Mouse (Mus musculus) lung, postnatal 4 days (tissue): Measurements from ENCODE around the gene Spryd4.
"Not testable (repeated sequence)": the region's sequence is repeated elsewhere in the genome, so short reads cannot be mapped to it uniquely, and the experiment has no call there.

Experiments used
- DNase-seq, 2 experiments: peaks; one replicate each; pipeline ENCODE4 v3.0.0; 2021

The Spryd4 gene

GRCm38 (mm10) chr10:128225064-128225463 lies 13.5 kb upstream of the Spryd4 start:
- no peak for DNase-seq

DNA sequence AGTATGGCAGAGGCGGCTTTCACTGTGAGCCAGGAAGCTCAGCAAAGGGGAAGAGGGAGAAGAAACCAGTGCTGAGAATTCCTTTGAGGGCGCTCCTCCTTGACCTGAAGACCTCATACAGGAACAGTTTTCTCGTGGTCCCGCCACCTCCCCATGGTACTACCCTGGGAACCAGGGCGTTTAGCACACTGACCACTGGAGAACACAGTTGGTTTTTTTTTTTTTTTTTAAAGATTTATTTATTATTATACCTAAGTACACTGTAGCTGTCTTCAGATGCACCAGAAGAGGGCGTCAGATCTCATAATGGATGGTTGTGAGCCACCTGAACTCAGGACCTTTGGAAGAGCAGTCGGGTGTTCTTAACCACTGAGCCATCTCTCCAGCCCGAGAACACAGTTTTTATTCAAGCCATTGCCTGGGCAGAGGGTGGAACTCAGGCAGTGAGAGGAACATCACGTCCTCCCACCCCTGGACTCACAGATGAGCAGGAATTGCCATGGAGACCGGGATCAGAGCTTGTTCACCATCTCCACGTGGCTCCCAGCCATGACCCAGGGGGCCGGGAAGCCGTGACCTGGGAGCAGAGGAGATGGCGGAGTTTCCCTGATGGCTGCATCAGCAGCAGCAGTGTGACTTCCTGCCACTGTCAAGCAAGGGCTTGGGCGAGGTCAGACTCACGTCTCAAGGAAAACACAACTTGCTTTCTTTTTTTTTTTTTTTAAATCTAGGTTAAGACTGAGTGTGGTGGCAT lies 10.1 kb upstream of the Spryd4 start:
- no peak for DNase-seq

DNA sequence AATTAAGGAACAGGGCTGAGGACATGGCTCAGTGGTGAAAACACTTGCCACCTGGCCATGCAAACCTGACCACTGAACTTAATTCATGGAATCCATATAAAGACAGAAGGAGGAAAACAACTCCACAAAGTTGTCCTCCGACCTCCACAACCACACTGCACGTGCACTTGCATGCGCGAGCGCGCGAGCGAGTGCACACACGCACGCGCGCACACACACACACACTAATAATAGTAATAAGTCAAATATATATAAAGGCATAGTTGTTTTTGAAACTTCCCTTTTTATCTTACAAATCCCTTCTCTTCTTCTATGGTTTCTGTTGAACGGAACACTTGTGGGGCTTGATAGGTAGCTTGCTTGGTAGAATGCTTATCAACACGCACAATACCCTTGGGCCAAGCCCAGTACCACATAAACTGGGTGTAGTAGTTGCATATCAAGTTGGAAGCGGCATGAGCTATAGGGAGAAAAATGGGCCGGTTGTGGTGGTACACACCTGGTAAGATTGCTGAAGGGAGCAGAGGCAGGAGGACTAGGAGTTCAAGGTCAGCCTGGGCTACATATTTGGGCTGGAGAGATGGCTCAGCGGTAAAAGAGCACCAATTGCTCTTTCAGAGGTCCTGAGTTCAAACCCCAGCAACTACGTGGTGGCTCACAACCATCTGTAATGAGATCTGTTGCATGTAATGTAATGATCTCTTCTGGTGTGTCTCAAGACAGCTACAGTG lies 6.9 kb upstream of the Spryd4 start:
- no peak for DNase-seq

DNA sequence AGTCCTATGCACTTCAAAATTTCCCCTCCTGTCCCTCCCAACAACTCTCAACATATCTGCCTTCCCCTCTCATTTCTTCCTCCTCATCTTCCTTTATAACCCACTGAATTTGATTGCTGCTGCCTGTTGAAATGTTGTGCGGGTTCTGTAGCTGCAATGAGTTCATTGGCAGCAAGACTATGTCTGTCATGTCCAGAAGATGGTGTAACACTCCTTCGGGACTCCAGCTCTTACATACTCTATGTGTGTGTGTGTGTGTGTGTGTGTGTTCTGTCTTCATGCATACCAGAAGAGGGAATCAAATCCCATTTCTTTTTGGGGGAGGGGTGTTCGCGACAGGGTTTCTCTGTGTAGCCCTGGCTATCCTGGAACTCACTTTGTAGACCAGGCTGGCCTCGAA lies 3.4 kb upstream of the Spryd4 start:
- no peak for DNase-seq

- DNase-seq, result not testable (repeated sequence)
These were observed 2.5 kb upstream of the Spryd4 start for GRCm38 (mm10) chr10:128214112-128214511.

- peak; percentile 54 to 76 for DNase-seq
These were observed 1.3 kb upstream of the Spryd4 start for GRCm38 (mm10) chr10:128212871-128213323.

DNA sequence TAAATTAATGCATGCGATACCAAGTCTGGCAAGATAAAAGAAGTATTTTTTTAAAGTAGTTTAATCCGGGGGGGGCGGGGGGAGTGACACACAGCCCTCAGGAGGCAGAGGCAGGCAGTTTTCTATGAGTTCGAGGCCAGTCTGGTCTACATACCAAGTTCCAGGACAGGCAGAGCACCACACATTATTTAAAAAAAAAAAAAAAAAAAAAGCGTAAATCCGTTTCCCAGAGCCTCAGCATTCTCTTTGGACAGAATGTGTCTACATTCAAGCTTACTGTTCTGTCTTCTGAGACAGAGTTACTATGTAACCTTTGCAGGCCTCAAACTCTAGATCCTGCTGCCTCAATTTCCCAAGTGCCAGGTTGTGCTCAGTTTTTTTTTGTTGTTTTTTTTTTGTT lies 541 bp upstream of the Spryd4 start:
- no peak for DNase-seq

GRCm38 (mm10) chr10:128210954-128211353 lies 653 bp downstream of the Spryd4 start:
- peak in 1 of 2 experiments; percentile 22 for DNase-seq

GRCm38 (mm10) chr10:128210131-128210530 lies 1.5 kb downstream of the Spryd4 start:
- DNase-seq, result no peak

DNA sequence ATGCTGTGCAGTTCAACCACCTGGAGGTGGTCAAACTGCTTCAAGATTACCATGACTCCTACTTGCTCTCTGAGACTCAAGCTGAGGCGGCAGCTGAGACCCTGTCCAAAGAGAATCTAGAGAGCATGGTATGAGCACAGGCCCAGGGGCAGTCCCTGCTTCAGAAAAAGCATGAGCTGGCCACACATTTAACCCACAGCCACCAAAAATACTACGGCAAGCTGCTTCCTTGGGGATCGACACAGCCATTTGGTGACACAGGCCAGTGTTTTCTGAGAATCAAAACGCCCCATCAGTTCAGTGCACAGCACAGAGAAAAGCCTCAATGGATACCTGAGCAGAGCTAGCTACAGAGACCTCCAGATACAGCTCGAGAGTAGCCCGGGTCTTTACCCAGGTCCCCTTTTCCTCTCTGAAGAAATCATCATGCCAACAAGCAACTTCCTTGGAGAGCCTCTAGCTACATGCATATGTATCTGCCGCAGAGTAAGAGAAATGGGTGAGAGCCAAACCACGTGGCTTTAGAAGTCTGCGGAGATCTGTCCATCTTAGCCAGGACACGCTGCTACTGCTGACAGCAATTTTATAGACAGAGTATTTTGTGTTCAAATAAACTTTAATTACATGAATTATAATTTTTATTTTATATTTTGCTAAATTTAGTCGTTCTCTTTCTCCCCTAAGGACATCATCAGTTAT lies 2.1 kb downstream of the Spryd4 start:
- no peak for DNase-seq

GRCm38 (mm10) chr10:128208326-128208725 lies 3.3 kb downstream of the Spryd4 start:
- DNase-seq, result no peak

DNA sequence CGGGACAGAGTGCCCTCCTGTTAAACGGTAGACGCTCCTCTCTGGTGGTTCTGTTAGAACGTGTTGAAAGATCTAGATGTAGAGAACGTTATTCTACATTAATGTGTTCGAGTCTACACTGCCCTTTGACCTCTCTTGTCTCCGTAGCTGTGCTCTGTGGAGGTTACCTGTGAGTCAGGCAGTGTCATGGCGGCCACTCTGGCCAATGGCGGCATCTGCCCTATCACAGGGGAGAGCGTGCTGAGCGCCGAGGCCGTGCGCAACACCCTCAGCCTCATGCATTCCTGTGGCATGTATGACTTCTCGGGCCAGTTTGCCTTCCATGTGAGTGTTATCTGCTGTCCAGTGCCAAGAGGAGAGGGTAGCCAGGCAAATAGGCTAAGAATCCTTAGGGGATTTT lies 6.7 kb downstream of the Spryd4 start:
- DNase-seq, result no peak

GRCm38 (mm10) chr10:128201856-128202255 lies 9.8 kb downstream of the Spryd4 start:
- DNase-seq, result no peak

GRCm38 (mm10) chr10:128194551-128195461 lies 16.8 kb downstream of the Spryd4 start:
- no peak for DNase-seq

- peak; percentile 96 to 97 for DNase-seq
These were observed 17.5 kb downstream of the Spryd4 start, which contains the start of gene Gls2 for GRCm38 (mm10) chr10:128194024-128194550. TSS of gene Gls2 (plus strand) at chr10:128194457.

GRCm38 (mm10) chr10:128193113-128193512 lies 18.5 kb downstream of the Spryd4 start:
- no peak for DNase-seq

DNA sequence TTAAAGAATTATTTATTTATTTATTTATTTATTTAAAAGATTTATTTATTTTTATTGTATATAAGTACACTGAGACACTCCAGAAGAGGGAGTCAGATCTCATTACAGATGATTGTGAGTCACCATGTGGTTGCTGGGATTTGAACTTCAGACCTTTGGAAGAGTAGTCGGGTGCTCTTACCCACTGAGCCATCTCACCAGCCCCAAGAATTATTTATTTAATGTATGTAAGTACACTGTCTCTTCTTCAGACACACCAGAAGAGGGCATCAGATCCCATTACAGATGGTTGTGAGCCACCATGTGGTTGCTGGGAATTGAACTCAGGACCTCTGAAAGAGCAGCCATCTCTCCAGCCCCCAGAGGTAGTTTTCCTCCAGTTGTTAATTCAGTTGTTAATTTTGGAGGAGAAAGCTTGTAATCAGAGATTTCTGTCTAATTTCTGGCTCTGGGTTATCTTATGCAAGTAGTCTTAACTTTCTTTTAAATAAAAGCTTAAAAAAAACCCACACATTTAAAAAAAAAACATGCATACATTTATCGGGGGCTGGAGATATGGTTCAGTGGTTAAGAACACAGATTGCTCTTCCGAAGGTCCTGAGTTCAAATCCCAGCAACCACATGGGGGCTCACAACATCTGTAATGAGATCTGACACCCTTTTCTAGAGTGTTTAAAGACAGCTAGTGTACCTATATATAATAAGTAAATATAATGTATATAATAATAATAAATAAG lies 19.4 kb downstream of the Spryd4 start:
- DNase-seq, result not testable (repeated sequence)

- no peak for DNase-seq
These were observed 20.1 kb downstream of the Spryd4 start for GRCm38 (mm10) chr10:128191472-128191871.

DNA sequence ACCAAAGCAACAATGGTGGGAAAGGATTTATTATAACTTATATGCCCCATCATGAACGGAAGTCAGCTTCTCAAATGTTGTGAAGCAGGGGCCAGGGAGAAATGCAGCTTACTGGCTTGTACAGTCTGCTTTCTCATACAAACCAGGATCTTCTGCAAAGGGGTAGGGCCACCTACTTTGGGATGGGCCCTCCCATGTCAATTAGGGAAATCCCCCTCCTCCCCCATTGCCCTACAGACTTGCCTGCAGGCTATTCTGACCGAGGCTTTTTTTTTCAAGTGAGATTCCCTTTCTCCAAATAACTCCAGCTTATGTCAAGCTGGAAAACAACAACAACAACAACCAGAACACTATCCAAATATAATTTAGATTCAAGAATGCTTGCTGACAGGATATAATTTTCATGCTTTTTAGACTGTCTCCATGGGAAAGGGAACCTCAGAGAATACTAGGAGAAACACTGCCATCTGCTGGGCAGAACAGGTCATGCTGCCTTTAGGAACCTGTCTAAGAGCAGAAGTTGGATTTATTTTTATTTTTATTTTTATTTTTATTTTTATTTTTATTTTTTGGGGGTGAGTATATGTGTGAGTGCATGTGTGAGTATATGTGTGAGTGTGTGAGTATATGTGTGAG lies 23.2 kb downstream of the Spryd4 start:
- peak; percentile 46 to 82 for DNase-seq

DNA sequence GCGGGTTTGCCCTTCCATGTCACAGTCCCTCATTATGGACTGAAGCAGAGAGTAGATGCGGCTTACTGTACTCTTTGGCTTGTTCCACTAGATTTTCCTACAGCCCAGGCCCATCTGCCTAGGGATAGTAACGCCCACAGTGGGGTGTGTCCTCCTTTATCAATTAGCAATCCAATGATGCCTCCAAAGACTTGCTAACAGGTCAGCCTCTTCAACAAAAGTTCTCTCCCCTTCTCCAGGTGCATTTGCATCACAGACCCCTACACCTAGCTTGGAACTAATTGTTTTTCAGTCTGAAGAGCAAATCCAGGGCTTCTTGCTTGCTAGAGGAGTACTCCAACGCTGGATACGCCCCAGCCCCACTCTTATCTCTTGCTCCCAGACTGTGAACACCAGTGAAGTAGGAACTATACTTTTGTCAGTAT lies 24.4 kb downstream of the Spryd4 start:
- no peak for DNase-seq

DNA sequence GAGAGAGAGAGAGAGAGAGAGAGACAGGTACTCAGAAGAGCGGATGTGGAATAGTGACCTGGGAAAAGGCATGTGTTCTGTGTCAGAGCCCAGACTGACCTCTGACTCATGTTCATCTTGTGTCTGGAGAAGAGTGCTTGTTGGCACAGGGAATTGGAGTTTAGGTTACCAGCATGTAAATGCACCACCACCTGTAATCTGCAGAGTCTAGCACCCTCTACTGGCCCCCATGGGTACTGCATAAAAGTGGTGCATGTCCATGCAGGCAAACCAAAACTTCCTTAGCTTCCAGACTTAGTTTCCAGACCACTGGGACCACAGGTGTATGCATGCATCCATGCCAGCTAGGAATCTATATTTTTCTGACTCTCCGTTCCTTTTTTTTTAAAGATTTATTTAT lies 25.6 kb downstream of the Spryd4 start:
- peak; percentile 69 to 86 for DNase-seq
